Mouse (Mus musculus) testis, postnatal 10 days (tissue): ENCODE data around the gene Gp1bb.

Experiments
- DNase-seq: peaks from one replicate; pipeline ENCODE4 v3.0.0; 2021; ENCODE audit warnings: low spot score

Gene Gp1bb

GRCm38 (mm10) chr16:18580389-18580788 lies 41.8 kb downstream of the Gp1bb start:
- no peak for DNase-seq

GRCm38 (mm10) chr16:18577599-18578160 lies 44.5 kb downstream of the Gp1bb start:
- no peak for DNase-seq

- DNase-seq: no peak
These were observed 45.1 kb downstream of the Gp1bb start for GRCm38 (mm10) chr16:18577071-18577470.

GRCm38 (mm10) chr16:18574196-18574595 lies 48.0 kb downstream of the Gp1bb start:
- no peak for DNase-seq
